Mouse (Mus musculus): ENCODE data around the gene AW146154. TPM values are rescaled to one million over a fixed set of nuclear protein-coding genes. Genes with fewer than 3 reads are reported as not detected.
"Not testable (repeated sequence)": the region's sequence is repeated elsewhere in the genome, so short reads cannot be mapped to it uniquely, and the experiment has no call there.

AW146154 gene
- 1 to 10 TPM; 5.5 to 7.1 TPM for total RNA-seq (2021)
- long read RNA-seq, experiment 1, partial matches to known transcripts, result 0 of 2 reads
- long read RNA-seq, experiment 1, other reads (novel, unspliced or antisense), result 0 of 2 reads
- long read RNA-seq, experiment 2, partial matches to known transcripts, result 0 of 4 reads
- long read RNA-seq, experiment 2, other reads (novel, unspliced or antisense), result 2 of 4 reads

GRCm38 (mm10) chr7:41499389-41500049, at the start of gene AW146154, which contains the start of gene Gm20449:
AW146154 (minus strand) TSS chr7:41499890.
Gm20449 (minus strand) TSS chr7:41499417.
- DNase-seq, result peak; percentile 96

- no peak for DNase-seq
Observed at GRCm38 (mm10) chr7:41512672-41513071, 13.0 kb upstream of the AW146154 start.

GRCm38 (mm10) chr7:41512207-41512606, 12.5 kb upstream of the AW146154 start:
- no peak for DNase-seq

GRCm38 (mm10) chr7:41502402-41502801, 2.7 kb upstream of the AW146154 start:
- DNase-seq, result no peak

- DNase-seq, result peak; percentile 41
Observed at GRCm38 (mm10) chr7:41500151-41500934, 653 bp upstream of the AW146154 start.

- not testable (repeated sequence) for DNase-seq
Observed at GRCm38 (mm10) chr7:41499018-41499388, 687 bp downstream of the AW146154 start.

GRCm38 (mm10) chr7:41498464-41498863, 1.2 kb downstream of the AW146154 start:
- DNase-seq, result peak; percentile 18

- no peak for DNase-seq
Observed at GRCm38 (mm10) chr7:41497871-41498270, 1.8 kb downstream of the AW146154 start.

- no peak for DNase-seq
Observed at GRCm38 (mm10) chr7:41451864-41452263, 47.8 kb downstream of the AW146154 start.

GRCm38 (mm10) chr7:41448596-41448995, 51.1 kb downstream of the AW146154 start, which contains the start of gene Vmn2r57:
Vmn2r57 (minus strand) TSS chr7:41448696.
- not testable (repeated sequence) for DNase-seq

Other genes with a start within 250 kb of the AW146154 start
- 1 to 10 TPM; 8.2 to 9.9 TPM for gene AI987944, start 106.5 kb downstream of the AW146154 start, total RNA-seq (2021)
- under 1 TPM; 0.09 to 0.16 TPM for gene Vmn2r57, start 51.2 kb downstream of the AW146154 start, total RNA-seq (2021)
- gene Gm20449, start 473 bp downstream of the AW146154 start, total RNA-seq (2021), result under 1 TPM in 1 of 2 experiments, not detected in 1; 0.18 TPM
- not detected for gene Gm6871, start 73.8 kb upstream of the AW146154 start, total RNA-seq (2021)
- 10 to 100 TPM in 1 of 2 experiments, 1 to 10 TPM in 1; 8.6 to 10.9 TPM for gene 2610021A01Rik, start 99.3 kb upstream of the AW146154 start, total RNA-seq (2021)
- 1 to 10 TPM; 7.4 to 8.6 TPM for gene Zfp788, start 133.3 kb upstream of the AW146154 start, total RNA-seq (2021)

Data from gastrocnemius, postnatal 10 days (tissue).